Mouse (Mus musculus) lung, postnatal 0 days (tissue): ENCODE results near the gene Vmn1r49.

Source experiments
- CTCF ChIP-seq: IDR thresholded peaks from 2 replicates; pipeline ENCODE4 v1.5.1; 2016; ENCODE audit warnings: antibody characterized with exemption, mild to moderate bottlenecking
- EP300 ChIP-seq: IDR thresholded peaks from 2 replicates; pipeline ENCODE4 v1.6.1; 2016; ENCODE audit warnings: antibody characterized with exemption, mild to moderate bottlenecking, control low read depth

- no peak for TF ChIP-seq CTCF
- TF ChIP-seq EP300 = no peak
Observed at GRCm38 (mm10) chr6:90078406-90078805, at the start of gene Vmn1r49.
